Mouse (Mus musculus) left cerebral cortex, adult 18-20 months (tissue): Measurements from ENCODE around the gene Ubr4. TPM values are rescaled to one million over a fixed set of nuclear protein-coding genes. Genes with fewer than 3 reads are reported as not detected.
A peak's percentile ranks its signal among the peaks of the same experiment; 100 is the strongest.
"Not testable (repeated sequence)": the region's sequence is repeated elsewhere in the genome, so short reads cannot be mapped to it uniquely, and the experiment has no call there.

ENCODE experiments used
- DNase-seq, 2 experiments: peaks; one replicate each; pipeline ENCODE4 v3.0.0; 2021 to 2022; ENCODE audit warnings: low spot score in 2 of 2, mixed read lengths in 1 of 2
- total RNA-seq, 2 experiments: library from RNA; stranded (reverse); gene quantifications; 2 replicates each; pipeline ENCODE4 v1.2.3; 2021

Gene Ubr4
- total RNA-seq, 2 experiments from 2014 or later = 168 to 170 TPM

GRCm38 (mm10) chr4:139352832-139353231 is 423 bp downstream of the Ubr4 start:
- DNase-seq = no peak

GRCm38 (mm10) chr4:139357211-139357610 is 4.8 kb downstream of the Ubr4 start:
- DNase-seq = no peak

- no peak for DNase-seq
Measured at GRCm38 (mm10) chr4:139360761-139361548, 8.5 kb downstream of the Ubr4 start.

GRCm38 (mm10) chr4:139367336-139367735 is 14.9 kb downstream of the Ubr4 start:
- no peak for DNase-seq

GRCm38 (mm10) chr4:139368038-139368437 is 15.6 kb downstream of the Ubr4 start:
- no peak for DNase-seq

- DNase-seq = no peak
Measured at GRCm38 (mm10) chr4:139373130-139373529, 20.7 kb downstream of the Ubr4 start.

GRCm38 (mm10) chr4:139373531-139373930 is 21.1 kb downstream of the Ubr4 start:
- DNase-seq = no peak

- no peak for DNase-seq
Measured at GRCm38 (mm10) chr4:139379719-139380118, 27.3 kb downstream of the Ubr4 start.

GRCm38 (mm10) chr4:139380207-139380748 is 27.9 kb downstream of the Ubr4 start:
- DNase-seq = peak; percentile 100

GRCm38 (mm10) chr4:139380775-139381451 is 28.5 kb downstream of the Ubr4 start:
- no peak for DNase-seq

GRCm38 (mm10) chr4:139381452-139381845 is 29.0 kb downstream of the Ubr4 start:
- no peak for DNase-seq

- DNase-seq = no peak
Measured at GRCm38 (mm10) chr4:139382231-139382630, 29.8 kb downstream of the Ubr4 start.

- DNase-seq = not testable (repeated sequence)
Measured at GRCm38 (mm10) chr4:139385841-139386240, 33.4 kb downstream of the Ubr4 start.

- no peak for DNase-seq
Measured at GRCm38 (mm10) chr4:139386869-139387319, 34.5 kb downstream of the Ubr4 start.

GRCm38 (mm10) chr4:139389557-139389956 is 37.1 kb downstream of the Ubr4 start:
- DNase-seq = no peak

GRCm38 (mm10) chr4:139395431-139395830 is 43.0 kb downstream of the Ubr4 start:
- DNase-seq = no peak

- no peak for DNase-seq
Measured at GRCm38 (mm10) chr4:139400487-139400886, 48.1 kb downstream of the Ubr4 start.

GRCm38 (mm10) chr4:139403214-139403613 is 50.8 kb downstream of the Ubr4 start:
- no peak for DNase-seq

- DNase-seq = no peak
Measured at GRCm38 (mm10) chr4:139411351-139411750, 58.9 kb downstream of the Ubr4 start.

- DNase-seq = no peak
Measured at GRCm38 (mm10) chr4:139417868-139418267, 65.5 kb downstream of the Ubr4 start.

GRCm38 (mm10) chr4:139421621-139422020 is 69.2 kb downstream of the Ubr4 start:
- no peak for DNase-seq

GRCm38 (mm10) chr4:139422409-139422808 is 70.0 kb downstream of the Ubr4 start:
- DNase-seq = no peak
